Mouse (Mus musculus): ENCODE data around the gene Kank1. TPM values are rescaled to one million over a fixed set of nuclear protein-coding genes. Genes with fewer than 3 reads are reported as not detected.

Kank1 gene
- polyA plus RNA-seq, 1 experiment from 2014 or later = 8.0 TPM

GRCm38 (mm10) chr19:25230058-25230974 is 6.5 kb upstream of the Kank1 start:
- peak; percentile 46; the same call in 1 of the 2 replicates for ATAC-seq
- WGBS (ENCODE audit: insufficient replicate concordance) = 64% methylated on average over 4 of the region's 4 CpGs

GRCm38 (mm10) chr19:25230975-25231334 is 5.8 kb upstream of the Kank1 start:
- no peaks in the 10 kb centered on the region for H3K36me3 ChIP-seq

More at GRCm38 (mm10) chr19:25230058-25230974, 6.5 kb upstream of the Kank1 start:
- H3K4me2 ChIP-seq = no peak overlapping the region
- no peaks in the 10 kb centered on the region for H3K9me3 ChIP-seq (replicated peaks)
- no peak overlapping the region for H3K9ac ChIP-seq
- H3K27ac ChIP-seq = no peak overlapping the region
- H3K36me3 ChIP-seq = no peaks in the 10 kb centered on the region
- no peaks in the 10 kb centered on the region for H3K4me1 ChIP-seq
- H3K4me3 ChIP-seq = no peak overlapping the region
- peaks cover 14% of the 10 kb centered on the region for H3K27me3 ChIP-seq (replicated peaks)

GRCm38 (mm10) chr19:25232032-25232431 is 4.7 kb upstream of the Kank1 start:
- no peaks in the 10 kb centered on the region for H3K36me3 ChIP-seq
- no peak overlapping the region for H3K4me2 ChIP-seq

More at GRCm38 (mm10) chr19:25230975-25231334, 5.8 kb upstream of the Kank1 start:
- 65% methylated on average over 4 of the region's 4 CpGs for WGBS (ENCODE audit: insufficient replicate concordance)
- H3K27ac ChIP-seq = no peak overlapping the region
- no peak for ATAC-seq
- H3K4me3 ChIP-seq = no peak overlapping the region
- no peak overlapping the region for H3K9ac ChIP-seq
- H3K9me3 ChIP-seq (replicated peaks) = no peaks in the 10 kb centered on the region
- H3K27me3 ChIP-seq (replicated peaks) = peaks cover 20% of the 10 kb centered on the region
- no peak overlapping the region for H3K4me2 ChIP-seq
- H3K4me1 ChIP-seq = no peaks in the 10 kb centered on the region

GRCm38 (mm10) chr19:25237492-25238040 is 791 bp downstream of the Kank1 start:
- Histone ChIP-seq H3K27me3 (replicated peaks) (peaks cover 64% of the 10 kb centered on the region), H3K4me3 (peak overlapping the region; percentile 58), H3K9me3 (replicated peaks) (no peaks in the 10 kb centered on the region), H3K36me3 (no peaks in the 10 kb centered on the region), H3K9ac (peak overlapping the region; percentile 31), H3K27ac (no peak overlapping the region), H3K4me2 (peak overlapping the region; percentile 72), H3K4me1 (peaks cover 7% of the 10 kb centered on the region; the same call in 1 of the 2 replicates)
- 1% methylated on average over 35 of the region's 35 CpGs for WGBS (ENCODE audit: insufficient replicate concordance)
- ATAC-seq = no peak

More at GRCm38 (mm10) chr19:25232032-25232431, 4.7 kb upstream of the Kank1 start:
- no peak overlapping the region for H3K4me3 ChIP-seq
- H3K9ac ChIP-seq = no peak overlapping the region
- ATAC-seq = no peak
- H3K27ac ChIP-seq = no peak overlapping the region
- no peaks in the 10 kb centered on the region for H3K9me3 ChIP-seq (replicated peaks)
- peaks cover 31% of the 10 kb centered on the region for H3K27me3 ChIP-seq (replicated peaks)
- peaks cover 3% of the 10 kb centered on the region; the same call in 1 of the 2 replicates for H3K4me1 ChIP-seq
- 39% methylated on average over 10 of the region's 10 CpGs for WGBS (ENCODE audit: insufficient replicate concordance)

GRCm38 (mm10) chr19:25238121-25238520 is 1.3 kb downstream of the Kank1 start:
- peaks cover 64% of the 10 kb centered on the region for H3K27me3 ChIP-seq (replicated peaks)
- no peak for ATAC-seq
- H3K9me3 ChIP-seq (replicated peaks) = no peaks in the 10 kb centered on the region
- H3K4me2 ChIP-seq = peak overlapping the region; percentile 72
- no peak overlapping the region for H3K27ac ChIP-seq
- H3K4me1 ChIP-seq = peaks cover 7% of the 10 kb centered on the region; the same call in 1 of the 2 replicates
- H3K36me3 ChIP-seq = no peaks in the 10 kb centered on the region
- 7% methylated on average over 13 of the region's 13 CpGs for WGBS (ENCODE audit: insufficient replicate concordance)
- H3K9ac ChIP-seq = no peak overlapping the region
- peak overlapping the region; percentile 58; the same call in 1 of the 2 replicates for H3K4me3 ChIP-seq

GRCm38 (mm10) chr19:25243566-25243965 is 6.8 kb downstream of the Kank1 start:
- H3K9ac ChIP-seq = no peak overlapping the region
- no peak overlapping the region for H3K4me2 ChIP-seq
- 67% methylated on average over 4 of the region's 4 CpGs for WGBS (ENCODE audit: insufficient replicate concordance)
- no peak for ATAC-seq
- H3K4me3 ChIP-seq = no peak overlapping the region
- H3K36me3 ChIP-seq = no peaks in the 10 kb centered on the region
- H3K27ac ChIP-seq = no peak overlapping the region
- H3K9me3 ChIP-seq (replicated peaks) = no peaks in the 10 kb centered on the region
- H3K4me1 ChIP-seq = no peaks in the 10 kb centered on the region
- H3K27me3 ChIP-seq (replicated peaks) = peaks cover 18% of the 10 kb centered on the region

- Histone ChIP-seq H3K4me1 (no peaks in the 10 kb centered on the region), H3K27me3 (replicated peaks) (no peaks in the 10 kb centered on the region), H3K9me3 (replicated peaks) (no peaks in the 10 kb centered on the region), H3K4me2 (no peak overlapping the region), H3K9ac (no peak overlapping the region), H3K36me3 (no peaks in the 10 kb centered on the region), H3K27ac (no peak overlapping the region), H3K4me3 (no peak overlapping the region)
- 80% methylated on average over 8 of the region's 8 CpGs for WGBS (ENCODE audit: insufficient replicate concordance)
- ATAC-seq = no peak
Measured at GRCm38 (mm10) chr19:25246062-25246461, 9.3 kb downstream of the Kank1 start.

GRCm38 (mm10) chr19:25247858-25248552 is 11.2 kb downstream of the Kank1 start:
- no peak for ATAC-seq
- H3K36me3 ChIP-seq = no peaks in the 10 kb centered on the region
- H3K4me1 ChIP-seq = no peaks in the 10 kb centered on the region
- no peaks in the 10 kb centered on the region for H3K27me3 ChIP-seq (replicated peaks)
- no peak overlapping the region for H3K9ac ChIP-seq
- no peak overlapping the region for H3K4me2 ChIP-seq
- no peak overlapping the region for H3K4me3 ChIP-seq
- WGBS (ENCODE audit: insufficient replicate concordance) = 77% methylated on average over 14 of the region's 14 CpGs
- H3K9me3 ChIP-seq (replicated peaks) = no peaks in the 10 kb centered on the region
- no peak overlapping the region for H3K27ac ChIP-seq

GRCm38 (mm10) chr19:25249230-25249629 is 12.5 kb downstream of the Kank1 start:
- 73% methylated on average over 13 of the region's 13 CpGs for WGBS (ENCODE audit: insufficient replicate concordance)
- no peaks in the 10 kb centered on the region for H3K36me3 ChIP-seq
- no peak overlapping the region for H3K4me3 ChIP-seq
- no peak overlapping the region for H3K4me2 ChIP-seq
- no peaks in the 10 kb centered on the region for H3K4me1 ChIP-seq
- H3K27me3 ChIP-seq (replicated peaks) = no peaks in the 10 kb centered on the region
- no peaks in the 10 kb centered on the region for H3K9me3 ChIP-seq (replicated peaks)
- H3K9ac ChIP-seq = no peak overlapping the region
- H3K27ac ChIP-seq = no peak overlapping the region
- no peak for ATAC-seq

GRCm38 (mm10) chr19:25251610-25252140 is 14.9 kb downstream of the Kank1 start:
- ATAC-seq = no peak
- no peak overlapping the region for H3K4me3 ChIP-seq
- no peaks in the 10 kb centered on the region for H3K27me3 ChIP-seq (replicated peaks)
- H3K9me3 ChIP-seq (replicated peaks) = no peaks in the 10 kb centered on the region
- H3K9ac ChIP-seq = no peak overlapping the region
- no peak overlapping the region for H3K27ac ChIP-seq
- no peaks in the 10 kb centered on the region for H3K36me3 ChIP-seq
- H3K4me1 ChIP-seq = no peaks in the 10 kb centered on the region
- H3K4me2 ChIP-seq = no peak overlapping the region
- WGBS (ENCODE audit: insufficient replicate concordance) = 56% methylated on average over 3 of the region's 3 CpGs

GRCm38 (mm10) chr19:25253198-25253597 is 16.4 kb downstream of the Kank1 start:
- H3K4me1 ChIP-seq = no peaks in the 10 kb centered on the region
- no peaks in the 10 kb centered on the region for H3K36me3 ChIP-seq
- H3K9me3 ChIP-seq (replicated peaks) = no peaks in the 10 kb centered on the region
- H3K27me3 ChIP-seq (replicated peaks) = no peaks in the 10 kb centered on the region
- no peak for ATAC-seq
- 71% methylated on average over 6 of the region's 6 CpGs for WGBS (ENCODE audit: insufficient replicate concordance)
- H3K9ac ChIP-seq = no peak overlapping the region
- H3K27ac ChIP-seq = no peak overlapping the region
- H3K4me3 ChIP-seq = no peak overlapping the region
- H3K4me2 ChIP-seq = no peak overlapping the region
